17 mouse cellular contexts compared by ENCODE assay signal in the genomic region with DNA sequence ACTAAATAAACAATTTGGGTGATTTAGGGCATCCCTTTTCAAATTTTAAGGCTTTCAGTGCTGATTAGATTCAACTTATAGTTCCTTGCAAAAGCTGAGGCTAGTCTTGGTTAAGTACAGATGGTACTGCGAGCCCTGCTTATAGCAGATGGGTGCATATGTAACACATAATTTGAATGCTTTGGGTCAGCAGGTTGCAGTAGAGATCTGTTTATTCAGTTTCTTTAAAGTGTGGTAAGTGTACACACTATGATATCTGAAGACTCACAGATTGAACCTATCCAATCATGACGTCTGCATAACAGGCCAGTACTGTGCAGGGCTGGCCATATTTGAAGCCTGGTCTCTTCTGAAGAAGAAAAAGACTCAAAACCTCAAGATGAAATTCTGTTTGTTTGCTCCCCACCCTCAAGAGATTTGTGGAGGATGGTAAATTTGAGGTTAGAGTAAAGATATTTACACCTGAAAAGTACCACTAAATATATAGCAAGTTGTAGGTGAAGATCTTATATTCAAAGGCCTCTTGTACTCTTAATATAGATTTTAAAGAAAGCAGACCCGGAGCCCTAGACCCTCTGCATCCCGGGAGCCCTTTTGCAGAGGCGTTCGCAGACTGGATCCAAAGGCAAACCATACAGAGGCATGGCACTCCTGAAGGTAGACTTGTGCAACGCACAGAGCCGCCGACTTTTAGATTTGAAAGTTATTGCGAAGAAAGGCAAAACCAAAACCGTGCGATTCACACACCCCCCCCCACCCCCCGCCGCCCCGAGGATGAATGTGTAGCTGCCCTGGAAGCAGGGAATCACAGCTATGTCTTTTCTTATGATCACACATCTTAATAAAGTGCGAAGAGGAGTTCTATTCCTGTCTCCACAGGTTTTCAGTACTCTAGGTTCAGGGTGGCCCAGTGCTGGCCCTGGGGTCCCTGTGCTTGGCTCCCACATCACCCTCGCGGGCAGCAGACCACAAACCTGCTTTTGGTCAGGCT. TPM values are rescaled to one million over a fixed set of nuclear protein-coding genes. Genes with fewer than 3 reads are reported as not detected.
DNase-seq lines count a peak whose midpoint lies in the region; ATAC-seq and TF ChIP-seq lines count a peak whose summit lies in the region.
"Had no signal": no experiment of that assay in that cellular context is flagged by ENCODE, and none has a peak within 500 bp of the region (broad histone marks: within the 10 kb centered on the region; RNA-seq: fewer than 3 reads in every experiment).

No protein-coding gene starts in this region.

- peaks cover 18% of the 10 kb centered on the region for H3K4me1 ChIP-seq in midbrain, embryonic 11.5 days (ENCODE audit: control insufficient read depth, insufficient read depth, low read length)
- 0 out of 2 replicates have a peak, but pooled peaks cover 3% of the 10 kb centered on the region for H3K4me1 ChIP-seq in midbrain, postnatal 0 days (ENCODE audit: insufficient read depth, low read length)
- H3K4me1 ChIP-seq in neural tube, embryonic 13.5 days (replicated peaks), result peaks cover 34% of the 10 kb centered on the region

- H3K9me3 ChIP-seq in midbrain, embryonic 11.5 days (ENCODE audit: control insufficient read depth, low read length), result no peaks in the 10 kb centered on the region
- no peaks in the 10 kb centered on the region for H3K9me3 ChIP-seq in midbrain, postnatal 0 days (ENCODE audit: low read length)
- no peaks in the 10 kb centered on the region for H3K9me3 ChIP-seq in neural tube, embryonic 13.5 days
- H3K9me3 ChIP-seq: limb, embryonic 12.5 days had no signal

- H3K4me3 ChIP-seq in midbrain, embryonic 11.5 days (ENCODE audit: low read depth, low read length), result peak overlapping the region; percentile 15
- no peak overlapping the region for H3K4me3 ChIP-seq in midbrain, postnatal 0 days (ENCODE audit: low read depth, low read length)
- H3K4me3 ChIP-seq in neural tube, embryonic 13.5 days, result peak overlapping the region; percentile 20
- H3K4me3 ChIP-seq: erythroblast, embryonic 14.5 days; limb, embryonic 12.5 days had no signal

- no peak for TF ChIP-seq CTCF in midbrain, postnatal 0 days (IDR thresholded peaks at IDR 0.05)

- 2% methylated on average over 18 of the region's 18 CpGs for WGBS in midbrain, embryonic 11.5 days
- 4% methylated on average over 18 of the region's 18 CpGs for WGBS in midbrain, postnatal 0 days
- WGBS in neural tube, embryonic 13.5 days, result under 1% methylated on average over 18 of the region's 18 CpGs

- H3K27me3 ChIP-seq in midbrain, embryonic 11.5 days (ENCODE audit: control insufficient read depth, insufficient read depth, low read length), result peaks cover 88% of the 10 kb centered on the region
- peaks cover 72% of the 10 kb centered on the region for H3K27me3 ChIP-seq in midbrain, postnatal 0 days (ENCODE audit: insufficient read depth, low read length)
- peaks cover 92% of the 10 kb centered on the region for H3K27me3 ChIP-seq in neural tube, embryonic 13.5 days

- H3K9ac ChIP-seq in midbrain, embryonic 11.5 days (ENCODE audit: low read length), result 0 out of 2 replicates have a peak overlapping the region, but pooled peaks have one; percentile 24
- no peak overlapping the region for H3K9ac ChIP-seq in midbrain, postnatal 0 days (replicated peaks; ENCODE audit: low read length, poor library complexity, severe bottlenecking)
- peak overlapping the region; percentile 34 for H3K9ac ChIP-seq in neural tube, embryonic 13.5 days
- H3K9ac ChIP-seq: limb, embryonic 12.5 days; lung, embryonic 14.5 days had no signal

- DNase-seq in embryo, embryonic 10.5 days (ENCODE audit: low spot score), result peak; percentile 67
- DNase-seq in embryo, embryonic 10 days (ENCODE audit: low spot score), result no peak
- DNase-seq in midbrain, embryonic 11.5 days (ENCODE audit: low spot score, missing footprints), result peak; percentile 95
- DNase-seq in midbrain, postnatal 0 days (ENCODE audit: low spot score), result no peak
- peak; percentile 27 for DNase-seq in forelimb bud, embryonic 11.5 days (ENCODE audit: low read depth, low spot score)
- DNase-seq in layer of hippocampus, postnatal 36 days, result no peak
- no peak for DNase-seq in c-Kit-positive CD71-positive TER-119-positive erythroid progenitor cells, embryonic 14.5 days (ENCODE audit: low spot score)
- DNase-seq: cerebellum, adult 9-10 months; gastrocnemius, postnatal 36 days; heart, postnatal 10 days; kidney, adult 18-20 months; thymus, adult 18-20 months had no signal

- no peak for ATAC-seq in midbrain, embryonic 11.5 days (ENCODE audit: low FRiP score)
- ATAC-seq in midbrain, postnatal 0 days (ENCODE audit: low FRiP score), result no peak
- ATAC-seq in neural tube, embryonic 13.5 days (ENCODE audit: low read depth), result no peak

- 0 out of 2 replicates have a peak overlapping the region, but pooled peaks have one; percentile 14 for H3K27ac ChIP-seq in midbrain, embryonic 11.5 days (ENCODE audit: low read depth, low read length)
- no peak overlapping the region for H3K27ac ChIP-seq in midbrain, postnatal 0 days (ENCODE audit: low read depth, low read length)
- H3K27ac ChIP-seq in neural tube, embryonic 13.5 days (replicated peaks), result no peak overlapping the region
- H3K27ac ChIP-seq: limb, embryonic 12.5 days had no signal

- H3K36me3 ChIP-seq in midbrain, embryonic 11.5 days (ENCODE audit: control insufficient read depth, insufficient read depth, low read length), result no peaks in the 10 kb centered on the region
- no peaks in the 10 kb centered on the region for H3K36me3 ChIP-seq in midbrain, postnatal 0 days (ENCODE audit: insufficient read depth, low read length)
- H3K36me3 ChIP-seq in neural tube, embryonic 13.5 days, result no peaks in the 10 kb centered on the region
- H3K36me3 ChIP-seq: limb, embryonic 12.5 days had no signal

- peak overlapping the region; percentile 18; the same call in 1 of the 2 replicates for H3K4me2 ChIP-seq in midbrain, embryonic 11.5 days
- no peak overlapping the region for H3K4me2 ChIP-seq in midbrain, postnatal 0 days (ENCODE audit: low read depth, low read length, poor library complexity, severe bottlenecking)
- H3K4me2 ChIP-seq in neural tube, embryonic 13.5 days, result peak overlapping the region; percentile 42
- H3K4me2 ChIP-seq: limb, embryonic 12.5 days; lung, embryonic 14.5 days had no signal

RNA-seq across cellular contexts. Expression of a gene that starts 3.7 kb away (rescaled TPM):
- 4.4 and 5.2 TPM in 2 replicates for polyA plus RNA-seq in midbrain, embryonic 11.5 days (2014; fragmentation: Nextera tagmentation; extraction: Ambion mirVana)
- 2.4 and 2.5 TPM in 2 replicates for total RNA-seq in midbrain, postnatal 0 days (2014; rRNA removed)
- polyA plus RNA-seq in midbrain, postnatal 0 days (2015; fragmentation: Nextera tagmentation; extraction: Ambion mirVana), result 0.59 and 0.74 TPM in 2 replicates
- 1.4 and 1.7 TPM in 2 replicates for polyA plus RNA-seq in neural tube, embryonic 13.5 days (2015; fragmentation: Nextera tagmentation; extraction: Ambion mirVana)
- total RNA-seq in layer of hippocampus, postnatal 36 days (2021), result 1 to 10 TPM in 1 of 2 experiments, under 1 TPM in 1; 0.65 to 1.4 TPM
- polyA plus RNA-seq: erythroblast, embryonic 14.5 days; lung, embryonic 14.5 days; spleen, adult 2 months had no signal

RNA-seq across cellular contexts. Expression of a gene that starts 40.9 kb away (rescaled TPM):
- polyA plus RNA-seq in midbrain, embryonic 11.5 days (2014; fragmentation: Nextera tagmentation; extraction: Ambion mirVana), result 823 and 852 TPM in 2 replicates
- total RNA-seq in midbrain, postnatal 0 days (2014; rRNA removed), result 269 and 303 TPM in 2 replicates
- polyA plus RNA-seq in midbrain, postnatal 0 days (2015; fragmentation: Nextera tagmentation; extraction: Ambion mirVana), result 441 and 472 TPM in 2 replicates
- polyA plus RNA-seq in neural tube, embryonic 13.5 days (2015; fragmentation: Nextera tagmentation; extraction: Ambion mirVana), result 615 and 618 TPM in 2 replicates
- total RNA-seq in layer of hippocampus, postnatal 36 days (2021), result 100 to 1,000 TPM; 187 to 191 TPM

Comparison
In these comparisons a context has a peak if more than half of its experiments do, and no peak if none do; other contexts are left out.
1. DNase-seq: peak in embryo, embryonic 10.5 days (single experiment), midbrain, embryonic 11.5 days (single experiment) and forelimb bud, embryonic 11.5 days (single experiment); none in embryo, embryonic 10 days (single experiment), midbrain, postnatal 0 days (single experiment), layer of hippocampus, postnatal 36 days (0 of 2) and c-Kit-positive CD71-positive TER-119-positive erythroid progenitor cells, embryonic 14.5 days (single experiment).